Mouse (Mus musculus) monocyte, adult 2 months (primary cell): Measurements from ENCODE around the gene Gm3854.

Source experiments
- DNase-seq, 2 experiments: peaks; one replicate each; pipeline ENCODE4 v3.0.0; 2022; ENCODE audit warnings: low spot score in 2 of 2, low read depth in 1 of 2

The Gm3854 gene

GRCm38 (mm10) chr7:6384011-6384410 lies 40.5 kb downstream of the Gm3854 start:
- DNase-seq, result no peak

- DNase-seq, result no peak
Measured at GRCm38 (mm10) chr7:6386995-6387394, 43.4 kb downstream of the Gm3854 start.

GRCm38 (mm10) chr7:6388971-6389370 lies 45.4 kb downstream of the Gm3854 start:
- no peak for DNase-seq

GRCm38 (mm10) chr7:6389449-6389848 lies 45.9 kb downstream of the Gm3854 start:
- no peak for DNase-seq

- DNase-seq, result no peak
Measured at GRCm38 (mm10) chr7:6397996-6398975, 54.7 kb downstream of the Gm3854 start, which contains the start of gene Smim17. Smim17 (plus strand) TSS chr7:6398715.
